Mouse (Mus musculus): ENCODE measurements at regions not wholly inside any gene's neighbourhood (a gene's known extent, or its start where the extent isn't known, plus 50 kb on each side); places are given as distances from the start of the nearest gene placed in this dataset.

- no peaks in the 10 kb centered on the region for H3K36me3 ChIP-seq (replicated peaks)
- 21% methylated on average over 18 of the region's 18 CpGs for WGBS
- peaks cover 15% of the 10 kb centered on the region for H3K27me3 ChIP-seq (ENCODE audit: poor library complexity, severe bottlenecking)
- no peak overlapping the region for H3K27ac ChIP-seq
- no peak overlapping the region for H3K4me3 ChIP-seq
- no peaks in the 10 kb centered on the region for H3K9me3 ChIP-seq
- peaks cover 38% of the 10 kb centered on the region for H3K4me1 ChIP-seq
- DNase-seq (ENCODE audit: extremely low spot score, low spot score), result peak; percentile 77
Observed at GRCm38 (mm10) chr11:19830280-19831062, 93.7 kb upstream of the Spred2 start.

GRCm38 (mm10) chr11:19834561-19834960, 89.6 kb upstream of the Spred2 start:
- no peak for DNase-seq (ENCODE audit: extremely low spot score, low spot score)
- peaks cover 4% of the 10 kb centered on the region; the same call in 1 of the 2 replicates for H3K27me3 ChIP-seq (ENCODE audit: poor library complexity, severe bottlenecking)
- WGBS, result 82% methylated on average over 8 of the region's 8 CpGs
- H3K4me3 ChIP-seq, result no peak overlapping the region
- peaks cover 24% of the 10 kb centered on the region for H3K4me1 ChIP-seq
- no peaks in the 10 kb centered on the region for H3K9me3 ChIP-seq
- H3K27ac ChIP-seq, result no peak overlapping the region
- no peaks in the 10 kb centered on the region for H3K36me3 ChIP-seq (replicated peaks)

- Histone ChIP-seq H3K36me3 (replicated peaks) (no peaks in the 10 kb centered on the region), H3K27ac (peak overlapping the region; percentile 40; the same call in 1 of the 2 replicates), H3K27me3 (ENCODE audit: poor library complexity, severe bottlenecking) (no peaks in the 10 kb centered on the region), H3K4me3 (no peak overlapping the region), H3K9me3 (no peaks in the 10 kb centered on the region), H3K4me1 (peaks cover 16% of the 10 kb centered on the region)
- WGBS, result 56% methylated on average over 6 of the region's 6 CpGs
- no peak for DNase-seq (ENCODE audit: extremely low spot score, low spot score)
Observed at GRCm38 (mm10) chr11:19835221-19835745, 88.9 kb upstream of the Spred2 start.

- H3K36me3 ChIP-seq (replicated peaks), result no peaks in the 10 kb centered on the region
- no peaks in the 10 kb centered on the region for H3K27me3 ChIP-seq (ENCODE audit: poor library complexity, severe bottlenecking)
- no peak for DNase-seq (ENCODE audit: extremely low spot score, low spot score)
- H3K4me3 ChIP-seq, result no peak overlapping the region
- H3K4me1 ChIP-seq, result peaks cover 11% of the 10 kb centered on the region
- no peak overlapping the region for H3K27ac ChIP-seq
- WGBS, result 92% methylated on average over 5 of the region's 5 CpGs
- no peaks in the 10 kb centered on the region for H3K9me3 ChIP-seq
Observed at GRCm38 (mm10) chr11:19838932-19839331, 85.2 kb upstream of the Spred2 start.

- no peak for DNase-seq (ENCODE audit: extremely low spot score, low spot score)
- Histone ChIP-seq H3K9me3 (no peaks in the 10 kb centered on the region), H3K4me1 (no peaks in the 10 kb centered on the region), H3K36me3 (replicated peaks) (no peaks in the 10 kb centered on the region), H3K27me3 (ENCODE audit: poor library complexity, severe bottlenecking) (no peaks in the 10 kb centered on the region), H3K27ac (no peak overlapping the region), H3K4me3 (no peak overlapping the region)
- 90% methylated on average over 3 of the region's 3 CpGs for WGBS
Observed at GRCm38 (mm10) chr11:19843084-19843483, 81.1 kb upstream of the Spred2 start.

GRCm38 (mm10) chr11:19847910-19848309, 76.3 kb upstream of the Spred2 start:
- Histone ChIP-seq H3K9me3 (no peaks in the 10 kb centered on the region), H3K4me3 (no peak overlapping the region), H3K27me3 (ENCODE audit: poor library complexity, severe bottlenecking) (no peaks in the 10 kb centered on the region), H3K4me1 (peaks cover 24% of the 10 kb centered on the region), H3K36me3 (replicated peaks) (no peaks in the 10 kb centered on the region), H3K27ac (no peak overlapping the region)
- 94% methylated on average over 6 of the region's 6 CpGs for WGBS
- DNase-seq (ENCODE audit: extremely low spot score, low spot score), result no peak

- Histone ChIP-seq H3K27me3 (ENCODE audit: poor library complexity, severe bottlenecking) (no peaks in the 10 kb centered on the region), H3K27ac (no peak overlapping the region), H3K36me3 (replicated peaks) (no peaks in the 10 kb centered on the region), H3K4me3 (no peak overlapping the region), H3K9me3 (no peaks in the 10 kb centered on the region), H3K4me1 (peaks cover 24% of the 10 kb centered on the region)
- DNase-seq (ENCODE audit: extremely low spot score, low spot score), result no peak
- 88% methylated on average over 6 of the region's 6 CpGs for WGBS
Observed at GRCm38 (mm10) chr11:19848412-19848811, 75.8 kb upstream of the Spred2 start.

GRCm38 (mm10) chr11:19849347-19849811, 74.8 kb upstream of the Spred2 start:
- 68% methylated on average over 4 of the region's 4 CpGs for WGBS
- H3K4me1 ChIP-seq, result peaks cover 24% of the 10 kb centered on the region
- peak overlapping the region; percentile 25; the same call in 1 of the 2 replicates for H3K27ac ChIP-seq
- no peak for DNase-seq (ENCODE audit: extremely low spot score, low spot score)
- H3K36me3 ChIP-seq (replicated peaks), result no peaks in the 10 kb centered on the region
- no peaks in the 10 kb centered on the region for H3K9me3 ChIP-seq
- H3K27me3 ChIP-seq (ENCODE audit: poor library complexity, severe bottlenecking), result no peaks in the 10 kb centered on the region
- no peak overlapping the region for H3K4me3 ChIP-seq

GRCm38 (mm10) chr11:19849844-19850420, 74.2 kb upstream of the Spred2 start:
- Histone ChIP-seq H3K27me3 (ENCODE audit: poor library complexity, severe bottlenecking) (no peaks in the 10 kb centered on the region), H3K27ac (peak overlapping the region; percentile 25; the same call in 1 of the 2 replicates), H3K9me3 (no peaks in the 10 kb centered on the region), H3K4me3 (no peak overlapping the region), H3K4me1 (peaks cover 24% of the 10 kb centered on the region), H3K36me3 (replicated peaks) (no peaks in the 10 kb centered on the region)
- 57% methylated on average over 3 of the region's 3 CpGs for WGBS
- no peak for DNase-seq (ENCODE audit: extremely low spot score, low spot score)

GRCm38 (mm10) chr11:19851022-19851615, 73.1 kb upstream of the Spred2 start:
- Histone ChIP-seq H3K4me1 (peaks cover 24% of the 10 kb centered on the region), H3K27ac (no peak overlapping the region), H3K36me3 (replicated peaks) (no peaks in the 10 kb centered on the region), H3K27me3 (ENCODE audit: poor library complexity, severe bottlenecking) (no peaks in the 10 kb centered on the region), H3K9me3 (no peaks in the 10 kb centered on the region), H3K4me3 (no peak overlapping the region)
- no peak for DNase-seq (ENCODE audit: extremely low spot score, low spot score)
- 49% methylated on average over 6 of the region's 6 CpGs for WGBS

- Histone ChIP-seq H3K27me3 (ENCODE audit: poor library complexity, severe bottlenecking) (no peaks in the 10 kb centered on the region), H3K4me3 (no peak overlapping the region), H3K36me3 (replicated peaks) (no peaks in the 10 kb centered on the region), H3K9me3 (no peaks in the 10 kb centered on the region), H3K27ac (no peak overlapping the region), H3K4me1 (0 out of 2 replicates have a peak, but pooled peaks cover 2% of the 10 kb centered on the region)
- 91% methylated on average over 4 of the region's 4 CpGs for WGBS
- DNase-seq (ENCODE audit: extremely low spot score, low spot score), result no peak
Observed at GRCm38 (mm10) chr11:19861596-19861995, 62.6 kb upstream of the Spred2 start.

GRCm38 (mm10) chr11:19863327-19863726, 60.8 kb upstream of the Spred2 start:
- WGBS, result 86% methylated on average over 3 of the region's 3 CpGs
- Histone ChIP-seq H3K36me3 (replicated peaks) (no peaks in the 10 kb centered on the region), H3K27ac (no peak overlapping the region), H3K4me1 (0 out of 2 replicates have a peak, but pooled peaks cover 2% of the 10 kb centered on the region), H3K9me3 (peaks cover 14% of the 10 kb centered on the region; the same call in 1 of the 2 replicates), H3K4me3 (no peak overlapping the region), H3K27me3 (ENCODE audit: poor library complexity, severe bottlenecking) (no peaks in the 10 kb centered on the region)
- no peak for DNase-seq (ENCODE audit: extremely low spot score, low spot score)

All from forebrain, embryonic 10.5 days (tissue).